Mouse (Mus musculus): Measurements from ENCODE around the gene 9230112D13Rik. TPM values are rescaled to one million over a fixed set of nuclear protein-coding genes. Genes with fewer than 3 reads are reported as not detected.

9230112D13Rik gene
- polyA plus RNA-seq, 1 experiment, result not detected

GRCm38 (mm10) chr14:34535883-34536282 lies 13.3 kb upstream of the 9230112D13Rik start:
- TF ChIP-seq POLR2A (IDR thresholded peaks at IDR 0.05; ENCODE audit: insufficient read depth, low read length) (no peak), EP300 (IDR thresholded peaks at IDR 0.05; ENCODE audit: insufficient read depth, low read depth, low read length) (no peak), CTCF (IDR thresholded peaks at IDR 0.05; ENCODE audit: low read depth, low read length) (no peak)
- Histone ChIP-seq H3K4me1 (ENCODE audit: control insufficient read depth, insufficient read depth, low read length) (no peaks in the 10 kb centered on the region), H3K27me3 (ENCODE audit: control insufficient read depth, insufficient read depth, low read length, poor library complexity, severe bottlenecking) (no peaks in the 10 kb centered on the region), H3K9me3 (replicated peaks; ENCODE audit: control insufficient read depth, insufficient read depth, low read length, poor library complexity, severe bottlenecking) (no peaks in the 10 kb centered on the region), H3K36me3 (ENCODE audit: control insufficient read depth, insufficient read depth, low read length, poor library complexity, severe bottlenecking) (no peaks in the 10 kb centered on the region), H3K9ac (ENCODE audit: low read depth, poor library complexity, severe bottlenecking) (no peak overlapping the region), H3K4me3 (ENCODE audit: low read depth, low read length) (no peak overlapping the region), H3K27ac (ENCODE audit: insufficient read depth, low read length) (no peak overlapping the region)

DNA sequence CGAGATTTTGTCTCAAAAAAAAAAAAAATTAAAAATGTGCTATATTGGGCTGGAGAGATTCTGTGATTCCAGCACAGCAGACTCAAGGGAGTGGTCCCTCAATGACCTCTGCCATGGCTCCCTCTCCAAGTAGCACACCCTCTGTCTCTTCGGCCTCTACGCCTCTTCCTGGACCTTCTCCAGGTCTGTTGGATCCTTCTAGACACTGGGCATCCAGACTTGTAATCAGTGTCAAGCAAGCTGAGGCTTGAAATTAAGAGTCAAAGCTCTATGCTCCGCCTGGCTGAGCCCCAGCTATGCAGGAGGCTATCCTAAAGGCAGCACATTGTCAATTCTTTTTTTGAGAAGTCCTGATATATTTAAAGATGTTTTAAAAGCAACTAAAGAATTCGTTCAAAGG lies 10.9 kb upstream of the 9230112D13Rik start:
- TF ChIP-seq POLR2A (IDR thresholded peaks at IDR 0.05; ENCODE audit: insufficient read depth, low read length) (no peak), CTCF (IDR thresholded peaks at IDR 0.05; ENCODE audit: low read depth, low read length) (no peak), EP300 (IDR thresholded peaks at IDR 0.05; ENCODE audit: insufficient read depth, low read depth, low read length) (no peak)
- H3K27ac ChIP-seq (ENCODE audit: insufficient read depth, low read length), result no peak overlapping the region
- H3K9ac ChIP-seq (ENCODE audit: low read depth, poor library complexity, severe bottlenecking), result no peak overlapping the region
- peaks cover 4% of the 10 kb centered on the region for H3K9me3 ChIP-seq (replicated peaks; ENCODE audit: control insufficient read depth, insufficient read depth, low read length, poor library complexity, severe bottlenecking)
- no peaks in the 10 kb centered on the region for H3K36me3 ChIP-seq (ENCODE audit: control insufficient read depth, insufficient read depth, low read length, poor library complexity, severe bottlenecking)
- no peak overlapping the region for H3K4me3 ChIP-seq (ENCODE audit: low read depth, low read length)
- no peaks in the 10 kb centered on the region for H3K27me3 ChIP-seq (ENCODE audit: control insufficient read depth, insufficient read depth, low read length, poor library complexity, severe bottlenecking)
- H3K4me1 ChIP-seq (ENCODE audit: control insufficient read depth, insufficient read depth, low read length), result no peaks in the 10 kb centered on the region

DNA sequence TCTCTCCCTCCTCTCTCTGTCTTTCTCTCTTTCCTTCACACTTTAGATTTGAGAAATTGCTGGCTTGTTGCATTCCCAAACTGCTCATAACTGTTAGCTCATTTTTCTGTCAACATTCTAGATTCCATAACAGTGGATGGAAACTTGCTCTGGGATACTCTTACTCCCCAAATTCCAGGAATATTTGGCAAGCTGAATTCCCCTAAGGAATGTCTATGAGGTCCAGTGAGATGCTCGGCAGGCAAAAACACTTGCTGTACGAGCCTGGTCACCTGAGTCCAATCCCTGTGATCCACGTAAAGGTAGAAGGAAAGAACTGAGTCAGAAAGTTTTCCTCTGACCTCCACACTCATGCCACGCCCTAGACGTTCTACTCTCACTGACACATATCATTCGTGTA lies 9.9 kb upstream of the 9230112D13Rik start:
- no peak for TF ChIP-seq POLR2A (IDR thresholded peaks at IDR 0.05; ENCODE audit: insufficient read depth, low read length)
- TF ChIP-seq EP300 (IDR thresholded peaks at IDR 0.05; ENCODE audit: insufficient read depth, low read depth, low read length), result no peak
- TF ChIP-seq CTCF (IDR thresholded peaks at IDR 0.05; ENCODE audit: low read depth, low read length), result no peak
- Histone ChIP-seq H3K27ac (ENCODE audit: insufficient read depth, low read length) (no peak overlapping the region), H3K27me3 (ENCODE audit: control insufficient read depth, insufficient read depth, low read length, poor library complexity, severe bottlenecking) (no peaks in the 10 kb centered on the region)

GRCm38 (mm10) chr14:34528804-34529203 lies 6.2 kb upstream of the 9230112D13Rik start:
- Histone ChIP-seq H3K9me3 (replicated peaks; ENCODE audit: control insufficient read depth, insufficient read depth, low read length, poor library complexity, severe bottlenecking) (peaks cover 4% of the 10 kb centered on the region), H3K9ac (ENCODE audit: low read depth, poor library complexity, severe bottlenecking) (no peak overlapping the region), H3K4me1 (ENCODE audit: control insufficient read depth, insufficient read depth, low read length) (peaks cover 3% of the 10 kb centered on the region), H3K36me3 (ENCODE audit: control insufficient read depth, insufficient read depth, low read length, poor library complexity, severe bottlenecking) (no peaks in the 10 kb centered on the region), H3K4me3 (ENCODE audit: low read depth, low read length) (no peak overlapping the region), H3K27ac (ENCODE audit: insufficient read depth, low read length) (no peak overlapping the region), H3K27me3 (ENCODE audit: control insufficient read depth, insufficient read depth, low read length, poor library complexity, severe bottlenecking) (no peaks in the 10 kb centered on the region)
- TF ChIP-seq EP300 (IDR thresholded peaks at IDR 0.05; ENCODE audit: insufficient read depth, low read depth, low read length) (no peak), POLR2A (IDR thresholded peaks at IDR 0.05; ENCODE audit: insufficient read depth, low read length) (no peak), CTCF (IDR thresholded peaks at IDR 0.05; ENCODE audit: low read depth, low read length) (no peak)

More for the DNA sequence above, 9.9 kb upstream of the 9230112D13Rik start:
- peaks cover 4% of the 10 kb centered on the region for H3K9me3 ChIP-seq (replicated peaks; ENCODE audit: control insufficient read depth, insufficient read depth, low read length, poor library complexity, severe bottlenecking)
- H3K4me1 ChIP-seq (ENCODE audit: control insufficient read depth, insufficient read depth, low read length), result peaks cover 3% of the 10 kb centered on the region
- H3K4me3 ChIP-seq (ENCODE audit: low read depth, low read length), result no peak overlapping the region
- no peaks in the 10 kb centered on the region for H3K36me3 ChIP-seq (ENCODE audit: control insufficient read depth, insufficient read depth, low read length, poor library complexity, severe bottlenecking)
- no peak overlapping the region for H3K9ac ChIP-seq (ENCODE audit: low read depth, poor library complexity, severe bottlenecking)

DNA sequence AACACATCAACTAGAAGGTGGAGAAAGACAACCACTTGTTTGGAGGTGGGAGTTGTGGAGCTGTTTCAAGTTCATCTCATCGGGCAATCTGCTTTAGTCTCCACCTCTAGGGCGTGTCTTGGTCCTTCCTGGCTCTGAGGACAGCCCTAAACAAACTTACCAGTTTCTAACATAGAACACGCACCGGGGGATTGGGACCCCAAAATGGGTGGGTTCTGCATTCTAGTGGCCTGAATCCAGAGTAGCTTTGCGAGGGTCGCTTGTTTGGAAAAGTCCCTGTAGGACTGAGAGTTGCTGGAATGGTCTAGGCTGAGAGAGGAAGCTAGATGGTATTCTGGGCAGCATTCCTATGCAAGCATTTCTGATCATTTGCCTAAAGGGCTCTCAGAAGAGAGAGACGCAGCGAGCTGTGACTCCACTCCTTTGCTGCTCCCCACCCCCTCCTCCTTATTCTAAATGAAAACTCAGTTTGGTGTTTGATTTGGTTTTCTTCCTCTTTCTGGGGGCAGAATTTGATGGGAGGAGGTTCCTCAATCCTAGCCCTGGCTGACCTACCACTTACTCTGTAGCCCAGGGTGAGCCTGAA lies 4.5 kb downstream of the 9230112D13Rik start:
- no peaks in the 10 kb centered on the region for H3K4me1 ChIP-seq (ENCODE audit: control insufficient read depth, insufficient read depth, low read length)
- H3K27me3 ChIP-seq (ENCODE audit: control insufficient read depth, insufficient read depth, low read length, poor library complexity, severe bottlenecking), result no peaks in the 10 kb centered on the region
- H3K36me3 ChIP-seq (ENCODE audit: control insufficient read depth, insufficient read depth, low read length, poor library complexity, severe bottlenecking), result no peaks in the 10 kb centered on the region
- H3K9me3 ChIP-seq (replicated peaks; ENCODE audit: control insufficient read depth, insufficient read depth, low read length, poor library complexity, severe bottlenecking), result 0 out of 2 replicates have a peak, but pooled peaks cover under 1% of the 10 kb centered on the region
- H3K9ac ChIP-seq (ENCODE audit: low read depth, poor library complexity, severe bottlenecking), result no peak overlapping the region
- no peak overlapping the region for H3K4me3 ChIP-seq (ENCODE audit: low read depth, low read length)
- TF ChIP-seq CTCF (IDR thresholded peaks at IDR 0.05; ENCODE audit: low read depth, low read length) (no peak), EP300 (IDR thresholded peaks at IDR 0.05; ENCODE audit: insufficient read depth, low read depth, low read length) (no peak), POLR2A (IDR thresholded peaks at IDR 0.05; ENCODE audit: insufficient read depth, low read length) (no peak)
- H3K27ac ChIP-seq (ENCODE audit: insufficient read depth, low read length), result no peak overlapping the region

- H3K4me3 ChIP-seq (ENCODE audit: low read depth, low read length), result no peak overlapping the region
- no peaks in the 10 kb centered on the region for H3K27me3 ChIP-seq (ENCODE audit: control insufficient read depth, insufficient read depth, low read length, poor library complexity, severe bottlenecking)
- no peaks in the 10 kb centered on the region for H3K36me3 ChIP-seq (ENCODE audit: control insufficient read depth, insufficient read depth, low read length, poor library complexity, severe bottlenecking)
- H3K9ac ChIP-seq (ENCODE audit: low read depth, poor library complexity, severe bottlenecking), result no peak overlapping the region
- no peak overlapping the region for H3K27ac ChIP-seq (ENCODE audit: insufficient read depth, low read length)
- TF ChIP-seq CTCF (IDR thresholded peaks at IDR 0.05; ENCODE audit: low read depth, low read length), result no peak
- TF ChIP-seq EP300 (IDR thresholded peaks at IDR 0.05; ENCODE audit: insufficient read depth, low read depth, low read length), result no peak
- TF ChIP-seq POLR2A (IDR thresholded peaks at IDR 0.05; ENCODE audit: insufficient read depth, low read length), result no peak
- H3K4me1 ChIP-seq (ENCODE audit: control insufficient read depth, insufficient read depth, low read length), result no peaks in the 10 kb centered on the region
- H3K9me3 ChIP-seq (replicated peaks; ENCODE audit: control insufficient read depth, insufficient read depth, low read length, poor library complexity, severe bottlenecking), result peaks cover 7% of the 10 kb centered on the region
These were observed 5.5 kb downstream of the 9230112D13Rik start for GRCm38 (mm10) chr14:34516960-34517577.

Data from ES-Bruce4 (cell line).